Mouse (Mus musculus): ENCODE measurements around the gene Xpot. TPM values are rescaled to one million over a fixed set of nuclear protein-coding genes. Genes with fewer than 3 reads are reported as not detected.
A peak's percentile ranks its signal among the peaks of the same experiment; 100 is the strongest.

Xpot gene
- polyA plus RNA-seq, 1 experiment from 2014 or later = 27.9 TPM

DNA sequence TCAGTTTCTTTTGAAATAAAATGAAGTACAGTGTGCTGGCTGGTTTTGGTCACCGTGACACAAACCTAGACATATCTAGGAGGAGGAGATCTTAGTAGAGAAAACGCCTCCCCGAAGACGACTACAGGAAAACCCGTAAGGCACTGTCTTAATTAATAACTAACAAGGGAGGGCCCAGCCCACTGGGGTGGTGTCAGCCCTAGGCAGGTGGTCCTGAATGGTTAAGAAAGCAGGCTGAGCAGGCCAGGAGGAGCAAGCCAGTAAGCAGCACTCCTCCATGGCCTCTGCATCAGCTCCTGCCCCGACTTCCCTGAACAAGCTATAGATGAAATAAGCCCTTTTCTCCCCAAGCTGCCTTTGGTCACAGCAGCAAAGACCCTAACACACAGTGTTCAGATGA, 56.3 kb downstream of the Xpot start:
- no peak overlapping the region for H3K4me3 ChIP-seq
- H3K4me2 ChIP-seq = peak overlapping the region; percentile 62; the same call in 1 of the 2 replicates
- H3K36me3 ChIP-seq = peaks cover 66% of the 10 kb centered on the region
- no peaks in the 10 kb centered on the region for H3K27me3 ChIP-seq (replicated peaks)
- 74% methylated on average over 6 of the region's 6 CpGs for WGBS
- H3K9ac ChIP-seq = no peak overlapping the region
- peak overlapping the region; percentile 73; the same call in 1 of the 2 replicates for H3K27ac ChIP-seq (replicated peaks)
- H3K9me3 ChIP-seq = no peaks in the 10 kb centered on the region
- peaks cover 19% of the 10 kb centered on the region for H3K4me1 ChIP-seq
- no peak for ATAC-seq (ENCODE audit: extremely low read depth, insufficient number of reproducible peaks, low FRiP score, low TSS enrichment)

DNA sequence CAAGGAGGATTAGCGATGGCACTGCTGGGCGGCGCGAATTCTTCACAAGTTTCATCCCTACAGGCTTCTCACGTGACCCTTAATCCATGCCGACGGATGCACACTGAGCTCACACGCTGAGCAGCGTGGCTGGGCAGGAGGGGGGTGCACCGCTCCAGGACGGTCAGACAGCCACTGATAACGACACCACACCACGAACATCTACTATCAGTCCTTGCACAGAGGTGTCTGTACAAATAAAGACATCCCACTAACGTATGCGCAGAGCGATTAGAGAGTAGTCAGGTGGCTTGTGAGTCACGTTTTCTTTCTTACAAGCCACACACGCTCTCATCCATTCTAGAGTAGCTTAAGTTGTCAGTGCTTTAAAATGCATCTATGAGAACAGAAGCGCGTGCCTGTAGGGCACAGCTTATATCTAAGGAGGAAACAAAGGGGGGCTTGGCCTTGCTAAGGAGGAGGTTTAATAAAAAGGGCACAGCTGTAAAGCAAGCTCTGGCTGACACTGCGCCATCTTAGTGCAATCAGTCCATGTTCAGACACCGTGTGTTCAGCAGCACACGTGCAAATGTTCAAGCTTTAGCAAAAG, 57.0 kb downstream of the Xpot start:
- peak overlapping the region; percentile 62 for H3K4me2 ChIP-seq
- no peaks in the 10 kb centered on the region for H3K9me3 ChIP-seq
- WGBS = 9% methylated on average over 23 of the region's 23 CpGs
- H3K9ac ChIP-seq = peak overlapping the region; percentile 53
- peaks cover 21% of the 10 kb centered on the region for H3K4me1 ChIP-seq
- H3K4me3 ChIP-seq = peak overlapping the region; percentile 37
- peak overlapping the region; percentile 73 for H3K27ac ChIP-seq (replicated peaks)
- H3K27me3 ChIP-seq (replicated peaks) = no peaks in the 10 kb centered on the region
- H3K36me3 ChIP-seq = peaks cover 66% of the 10 kb centered on the region
- ATAC-seq (ENCODE audit: extremely low read depth, insufficient number of reproducible peaks, low FRiP score, low TSS enrichment) = peak; percentile 95

DNA sequence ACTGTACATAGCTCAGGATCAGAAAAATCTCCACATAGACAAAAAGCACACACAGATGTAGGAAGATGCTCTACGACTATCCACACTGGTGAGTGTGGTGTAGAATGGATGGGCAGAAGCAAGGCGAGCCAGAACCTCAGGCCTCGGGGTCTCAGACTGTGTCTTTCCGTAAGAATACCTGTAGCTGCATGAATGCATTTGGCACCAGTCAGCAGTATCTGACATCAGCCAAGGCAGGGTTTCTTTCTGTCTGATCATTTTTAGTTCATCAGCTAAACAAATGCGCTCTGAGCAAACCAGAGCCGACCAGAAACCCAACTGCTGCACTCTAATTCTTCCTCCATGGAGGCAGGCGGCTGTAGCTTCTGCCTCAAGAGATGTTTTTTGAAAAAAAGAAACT, 57.6 kb downstream of the Xpot start:
- H3K9me3 ChIP-seq = no peaks in the 10 kb centered on the region
- H3K9ac ChIP-seq = peak overlapping the region; percentile 53
- peak overlapping the region; percentile 62 for H3K4me2 ChIP-seq
- peaks cover 21% of the 10 kb centered on the region for H3K4me1 ChIP-seq
- H3K4me3 ChIP-seq = peak overlapping the region; percentile 37
- H3K27me3 ChIP-seq (replicated peaks) = no peaks in the 10 kb centered on the region
- WGBS = 71% methylated on average over 7 of the region's 7 CpGs
- peak overlapping the region; percentile 66 for H3K27ac ChIP-seq (replicated peaks)
- ATAC-seq (ENCODE audit: extremely low read depth, insufficient number of reproducible peaks, low FRiP score, low TSS enrichment) = no peak
- H3K36me3 ChIP-seq = peaks cover 70% of the 10 kb centered on the region

DNA sequence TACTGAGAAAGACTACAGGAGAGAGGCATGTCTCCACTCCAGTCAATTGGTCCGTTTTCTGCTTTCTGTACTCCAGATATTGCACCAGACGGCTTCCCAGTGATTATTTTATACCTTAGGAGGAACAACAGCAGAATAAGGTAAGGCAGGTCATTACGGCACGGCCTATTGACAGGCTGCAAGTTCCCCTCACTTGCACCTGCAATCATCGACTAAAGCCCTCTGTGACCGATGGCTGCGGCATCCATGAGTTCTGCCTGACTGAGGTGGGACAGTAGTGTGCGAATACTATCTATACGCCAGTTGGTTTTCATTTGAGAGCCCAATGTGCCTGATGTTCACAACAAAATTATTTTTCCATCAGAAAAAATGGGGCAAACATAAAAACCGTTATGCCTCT, 58.1 kb downstream of the Xpot start:
- Histone ChIP-seq H3K27me3 (replicated peaks) (no peaks in the 10 kb centered on the region), H3K4me3 (no peak overlapping the region), H3K36me3 (peaks cover 74% of the 10 kb centered on the region), H3K27ac (replicated peaks) (peak overlapping the region; percentile 66; the same call in 1 of the 2 replicates), H3K4me1 (peaks cover 21% of the 10 kb centered on the region), H3K9ac (no peak overlapping the region), H3K9me3 (no peaks in the 10 kb centered on the region), H3K4me2 (0 out of 2 replicates have a peak overlapping the region, but pooled peaks have one; percentile 62)
- no peak for ATAC-seq (ENCODE audit: extremely low read depth, insufficient number of reproducible peaks, low FRiP score, low TSS enrichment)
- WGBS = 90% methylated on average over 10 of the region's 10 CpGs

DNA sequence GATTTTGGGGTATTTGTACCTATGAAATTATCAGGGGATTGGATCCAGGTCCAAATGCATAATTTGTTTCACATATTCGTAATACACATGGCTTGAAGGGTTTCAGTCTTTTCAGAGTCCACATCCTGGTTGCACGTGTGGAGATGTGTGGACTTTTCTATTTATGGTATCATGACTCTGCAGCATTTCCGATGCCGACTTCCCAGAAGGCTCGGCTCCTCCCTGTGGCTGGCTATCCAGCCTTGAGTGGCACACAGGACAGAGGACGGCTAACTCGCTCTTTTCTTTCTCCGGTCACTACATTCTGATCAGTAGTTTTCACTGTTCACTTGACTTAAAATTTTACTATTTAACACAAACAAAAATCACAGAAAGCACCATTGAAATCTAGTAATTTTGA, 61.7 kb downstream of the Xpot start:
- H3K27ac ChIP-seq (replicated peaks) = no peak overlapping the region
- ATAC-seq (ENCODE audit: extremely low read depth, insufficient number of reproducible peaks, low FRiP score, low TSS enrichment) = no peak
- H3K4me2 ChIP-seq = no peak overlapping the region
- H3K36me3 ChIP-seq = peaks cover 73% of the 10 kb centered on the region
- no peak overlapping the region for H3K4me3 ChIP-seq
- WGBS = 68% methylated on average over 8 of the region's 8 CpGs
- no peaks in the 10 kb centered on the region for H3K27me3 ChIP-seq (replicated peaks)
- peaks cover 13% of the 10 kb centered on the region for H3K4me1 ChIP-seq
- H3K9ac ChIP-seq = no peak overlapping the region
- H3K9me3 ChIP-seq = no peaks in the 10 kb centered on the region

DNA sequence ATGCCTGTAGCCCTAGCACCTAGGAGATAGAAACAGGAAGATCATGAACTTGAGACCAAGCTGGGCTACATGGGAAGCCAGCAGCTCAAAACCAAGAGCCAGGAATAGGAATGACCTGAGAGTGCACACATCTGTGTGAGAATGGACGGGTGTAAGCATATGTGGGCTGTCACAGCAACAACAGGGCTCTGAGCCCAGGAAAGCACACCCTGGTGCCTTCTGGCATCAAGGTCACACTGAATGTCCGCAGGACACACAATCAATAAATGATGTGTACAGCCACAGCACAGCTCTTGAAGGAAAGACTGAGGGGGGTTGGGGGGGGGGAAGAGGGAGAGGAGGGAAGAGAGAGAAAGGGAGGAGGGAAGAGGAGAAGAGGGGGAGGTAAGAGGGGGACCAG, 67.9 kb downstream of the Xpot start:
- peaks cover 93% of the 10 kb centered on the region for H3K36me3 ChIP-seq
- H3K4me1 ChIP-seq = no peaks in the 10 kb centered on the region
- no peak overlapping the region for H3K27ac ChIP-seq (replicated peaks)
- H3K9ac ChIP-seq = no peak overlapping the region
- no peak overlapping the region for H3K4me2 ChIP-seq
- H3K9me3 ChIP-seq = no peaks in the 10 kb centered on the region
- ATAC-seq (ENCODE audit: extremely low read depth, insufficient number of reproducible peaks, low FRiP score, low TSS enrichment) = no peak
- 55% methylated on average over 2 of the region's 2 CpGs for WGBS
- H3K27me3 ChIP-seq (replicated peaks) = no peaks in the 10 kb centered on the region
- no peak overlapping the region for H3K4me3 ChIP-seq

DNA sequence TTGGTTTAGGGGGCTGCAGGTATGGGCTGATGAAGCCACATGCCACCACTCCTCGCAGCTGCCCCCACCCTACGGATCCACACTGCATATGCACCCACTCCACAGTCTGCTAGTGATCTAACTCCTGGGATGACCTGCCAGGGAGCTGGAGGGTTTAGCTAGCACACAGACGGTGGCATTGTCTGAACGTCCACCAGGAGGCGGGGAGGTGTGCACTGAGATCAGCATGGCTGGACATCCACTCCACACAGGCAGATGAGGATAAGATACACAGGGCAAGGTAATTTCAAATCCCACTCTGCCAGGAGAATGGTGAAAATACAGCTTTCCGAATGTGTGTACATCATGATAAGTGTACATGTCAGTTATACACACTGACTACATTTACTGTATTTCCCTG, 69.9 kb downstream of the Xpot start:
- H3K27me3 ChIP-seq (replicated peaks) = no peaks in the 10 kb centered on the region
- no peak for ATAC-seq (ENCODE audit: extremely low read depth, insufficient number of reproducible peaks, low FRiP score, low TSS enrichment)
- H3K4me1 ChIP-seq = no peaks in the 10 kb centered on the region
- no peak overlapping the region for H3K4me2 ChIP-seq
- H3K9ac ChIP-seq = no peak overlapping the region
- peaks cover 95% of the 10 kb centered on the region for H3K36me3 ChIP-seq
- no peak overlapping the region for H3K27ac ChIP-seq (replicated peaks)
- H3K9me3 ChIP-seq = no peaks in the 10 kb centered on the region
- 77% methylated on average over 6 of the region's 6 CpGs for WGBS
- no peak overlapping the region for H3K4me3 ChIP-seq

DNA sequence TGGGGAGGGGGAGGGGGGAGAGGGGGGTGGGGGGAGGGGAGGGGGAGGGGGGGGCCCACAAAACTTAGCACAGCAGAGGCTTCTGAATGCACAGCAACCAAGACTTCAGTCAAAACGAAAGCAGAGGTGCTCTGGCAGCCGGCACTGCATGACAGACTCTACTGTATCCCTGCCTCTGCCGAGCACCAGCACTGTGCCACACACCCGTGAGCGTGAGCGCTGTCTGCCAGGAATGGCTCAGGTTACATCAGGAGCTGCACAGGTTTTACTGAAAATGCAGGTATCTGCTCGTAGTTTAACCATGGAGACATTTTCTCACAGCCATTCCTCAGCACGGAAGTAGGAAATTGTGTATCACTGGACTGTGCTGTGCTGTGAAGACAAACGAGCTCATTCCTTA, 75.8 kb downstream of the Xpot start:
- ATAC-seq (ENCODE audit: extremely low read depth, insufficient number of reproducible peaks, low FRiP score, low TSS enrichment) = no peak
- Histone ChIP-seq H3K36me3 (peaks cover 96% of the 10 kb centered on the region), H3K9ac (no peak overlapping the region), H3K27ac (replicated peaks) (no peak overlapping the region), H3K4me2 (no peak overlapping the region), H3K4me1 (peaks cover 8% of the 10 kb centered on the region; the same call in 1 of the 2 replicates), H3K27me3 (replicated peaks) (no peaks in the 10 kb centered on the region), H3K9me3 (no peaks in the 10 kb centered on the region), H3K4me3 (no peak overlapping the region)
- WGBS = 81% methylated on average over 9 of the region's 9 CpGs

DNA sequence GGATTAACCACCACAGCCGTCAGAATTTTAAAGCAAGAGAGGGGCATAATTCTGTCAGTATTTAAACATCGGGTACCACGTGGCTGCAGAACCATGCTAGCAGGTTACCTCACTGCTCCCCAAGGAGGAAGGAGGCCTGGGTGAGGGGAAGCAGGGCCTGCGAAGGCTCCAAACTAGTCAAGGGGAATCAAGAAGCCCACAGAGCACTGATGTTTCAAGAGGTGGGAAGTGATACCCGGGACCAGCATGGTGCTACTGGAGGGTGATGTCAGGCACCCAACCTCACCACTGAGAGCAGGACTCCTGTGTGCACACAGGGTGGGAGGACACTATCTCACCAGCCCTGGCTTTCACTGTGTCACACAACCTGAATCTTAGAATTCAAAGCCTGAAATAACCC, 76.5 kb downstream of the Xpot start:
- no peak overlapping the region for H3K4me2 ChIP-seq
- H3K9me3 ChIP-seq = no peaks in the 10 kb centered on the region
- no peaks in the 10 kb centered on the region for H3K27me3 ChIP-seq (replicated peaks)
- no peak overlapping the region for H3K9ac ChIP-seq
- no peak overlapping the region for H3K27ac ChIP-seq (replicated peaks)
- WGBS = 77% methylated on average over 5 of the region's 5 CpGs
- H3K4me3 ChIP-seq = no peak overlapping the region
- H3K36me3 ChIP-seq = peaks cover 93% of the 10 kb centered on the region
- ATAC-seq (ENCODE audit: extremely low read depth, insufficient number of reproducible peaks, low FRiP score, low TSS enrichment) = no peak
- peaks cover 8% of the 10 kb centered on the region; the same call in 1 of the 2 replicates for H3K4me1 ChIP-seq

DNA sequence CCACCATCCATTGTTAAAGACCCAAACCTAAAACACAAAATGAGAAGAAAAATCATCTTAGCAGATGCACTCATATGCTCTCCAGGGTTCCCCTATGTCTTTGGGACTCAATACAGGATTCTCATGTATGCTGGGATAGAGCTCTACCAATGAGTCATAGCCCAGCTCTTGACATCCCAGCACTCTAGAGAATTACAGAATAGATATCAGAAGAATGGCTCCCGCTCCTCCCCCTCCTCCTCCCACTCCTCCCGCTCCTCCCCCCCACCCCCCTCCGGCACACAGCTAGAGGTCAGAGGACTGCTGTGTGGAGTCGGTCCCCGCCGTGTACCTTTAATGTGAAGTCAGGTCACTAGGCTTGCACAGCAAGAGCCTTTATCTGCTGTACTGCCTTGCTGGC, 79.0 kb downstream of the Xpot start:
- Histone ChIP-seq H3K4me2 (no peak overlapping the region), H3K27ac (replicated peaks) (no peak overlapping the region; the same call in 1 of the 2 replicates), H3K9me3 (no peaks in the 10 kb centered on the region), H3K4me3 (no peak overlapping the region), H3K9ac (no peak overlapping the region), H3K4me1 (peaks cover 8% of the 10 kb centered on the region; the same call in 1 of the 2 replicates), H3K27me3 (replicated peaks) (no peaks in the 10 kb centered on the region), H3K36me3 (peaks cover 69% of the 10 kb centered on the region)
- WGBS = 35% methylated on average over 6 of the region's 6 CpGs
- peak; percentile 52; the same call in 1 of the 2 replicates for ATAC-seq (ENCODE audit: extremely low read depth, insufficient number of reproducible peaks, low FRiP score, low TSS enrichment)

DNA sequence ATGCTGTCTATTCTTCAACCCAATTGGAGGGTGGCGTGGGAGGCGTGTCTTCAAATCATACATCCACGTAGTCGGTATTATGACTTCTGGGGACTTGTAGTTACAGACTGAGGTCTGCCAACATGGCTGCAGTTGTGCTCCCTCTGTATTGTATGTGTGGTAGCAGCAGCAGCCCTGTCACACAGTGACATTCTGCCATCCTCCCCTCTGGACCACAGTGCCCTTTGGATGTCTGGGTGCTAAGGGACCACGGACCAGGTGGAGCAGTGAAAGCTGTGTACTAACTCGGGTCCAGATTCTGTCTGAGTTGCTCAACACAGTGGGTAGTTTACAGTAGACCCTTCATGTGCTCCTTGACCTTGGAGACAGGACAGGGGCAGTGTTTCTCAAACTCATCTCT, 82.6 kb downstream of the Xpot start:
- H3K27ac ChIP-seq (replicated peaks) = no peak overlapping the region
- H3K4me3 ChIP-seq = no peak overlapping the region
- no peak overlapping the region for H3K9ac ChIP-seq
- H3K9me3 ChIP-seq = no peaks in the 10 kb centered on the region
- peaks cover 8% of the 10 kb centered on the region; the same call in 1 of the 2 replicates for H3K4me1 ChIP-seq
- no peak for ATAC-seq (ENCODE audit: extremely low read depth, insufficient number of reproducible peaks, low FRiP score, low TSS enrichment)
- 91% methylated on average over 6 of the region's 6 CpGs for WGBS
- no peaks in the 10 kb centered on the region for H3K27me3 ChIP-seq (replicated peaks)
- H3K4me2 ChIP-seq = no peak overlapping the region
- peaks cover 34% of the 10 kb centered on the region for H3K36me3 ChIP-seq

DNA sequence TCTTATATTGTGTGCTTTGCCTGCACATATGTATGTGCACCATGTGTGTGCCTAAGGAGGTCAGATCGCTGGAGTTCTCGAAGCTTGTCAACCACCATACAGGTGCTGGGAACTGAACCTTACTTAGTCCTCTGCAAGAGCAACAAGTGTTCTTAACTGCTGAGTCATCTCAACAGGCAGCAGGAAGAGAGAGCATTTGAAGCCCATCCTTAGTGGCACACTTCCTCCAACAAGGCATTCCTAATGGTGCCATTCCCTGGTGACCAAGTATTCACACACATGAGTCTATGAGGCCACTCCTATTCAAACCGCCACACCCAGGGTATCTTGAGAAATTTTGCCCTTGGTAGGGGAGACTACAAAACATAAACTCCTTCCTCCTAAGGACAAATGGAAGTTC, 84.0 kb downstream of the Xpot start:
- H3K27me3 ChIP-seq (replicated peaks) = no peaks in the 10 kb centered on the region
- H3K9ac ChIP-seq = no peak overlapping the region
- H3K9me3 ChIP-seq = no peaks in the 10 kb centered on the region
- no peak overlapping the region for H3K4me3 ChIP-seq
- no peak overlapping the region for H3K4me2 ChIP-seq
- no peak for ATAC-seq (ENCODE audit: extremely low read depth, insufficient number of reproducible peaks, low FRiP score, low TSS enrichment)
- H3K36me3 ChIP-seq = peaks cover 21% of the 10 kb centered on the region
- H3K4me1 ChIP-seq = peaks cover 6% of the 10 kb centered on the region; the same call in 1 of the 2 replicates
- WGBS = 88% methylated on average over 3 of the region's 3 CpGs
- H3K27ac ChIP-seq (replicated peaks) = no peak overlapping the region
